Mouse (Mus musculus): ENCODE measurements around the gene Snrnp35.
A peak's percentile ranks its signal among the peaks of the same experiment; 100 is the strongest.

Snrnp35 gene

GRCm38 (mm10) chr5:124462297-124463025 lies 20.5 kb upstream of the Snrnp35 start:
- no peak for DNase-seq (ENCODE audit: extremely low spot score)

- no peak for DNase-seq (ENCODE audit: extremely low spot score)
Observed at GRCm38 (mm10) chr5:124463462-124463861, 19.5 kb upstream of the Snrnp35 start.

- no peak for DNase-seq (ENCODE audit: extremely low spot score)
Observed at GRCm38 (mm10) chr5:124464905-124465304, 18.0 kb upstream of the Snrnp35 start.

GRCm38 (mm10) chr5:124467766-124468165 lies 15.2 kb upstream of the Snrnp35 start:
- DNase-seq (ENCODE audit: extremely low spot score) = no peak

GRCm38 (mm10) chr5:124468365-124468764 lies 14.6 kb upstream of the Snrnp35 start:
- no peak for DNase-seq (ENCODE audit: extremely low spot score)

- DNase-seq (ENCODE audit: extremely low spot score) = no peak
Observed at GRCm38 (mm10) chr5:124469486-124469885, 13.4 kb upstream of the Snrnp35 start.

GRCm38 (mm10) chr5:124470591-124471171 lies 12.3 kb upstream of the Snrnp35 start:
- no peak for DNase-seq (ENCODE audit: extremely low spot score)

GRCm38 (mm10) chr5:124478873-124479204 lies 4.1 kb upstream of the Snrnp35 start:
- DNase-seq (ENCODE audit: extremely low spot score) = no peak

GRCm38 (mm10) chr5:124480119-124480518 lies 2.8 kb upstream of the Snrnp35 start:
- DNase-seq (ENCODE audit: extremely low spot score) = no peak

- no peak for DNase-seq (ENCODE audit: extremely low spot score)
Observed at GRCm38 (mm10) chr5:124481714-124482113, 1.2 kb upstream of the Snrnp35 start.

GRCm38 (mm10) chr5:124482436-124482965 lies 433 bp upstream of the Snrnp35 start:
- DNase-seq (ENCODE audit: extremely low spot score) = no peak

- no peak for DNase-seq (ENCODE audit: extremely low spot score)
Observed at GRCm38 (mm10) chr5:124483655-124484396, 892 bp downstream of the Snrnp35 start.

- DNase-seq (ENCODE audit: extremely low spot score) = no peak
Observed at GRCm38 (mm10) chr5:124485654-124486053, 2.7 kb downstream of the Snrnp35 start.

GRCm38 (mm10) chr5:124488885-124489284 lies 6.0 kb downstream of the Snrnp35 start:
- DNase-seq (ENCODE audit: extremely low spot score) = no peak

GRCm38 (mm10) chr5:124491732-124492131 lies 8.8 kb downstream of the Snrnp35 start:
- no peak for DNase-seq (ENCODE audit: extremely low spot score)

- DNase-seq (ENCODE audit: extremely low spot score) = no peak
Observed at GRCm38 (mm10) chr5:124492618-124493017, 9.7 kb downstream of the Snrnp35 start.

GRCm38 (mm10) chr5:124493455-124493854 lies 10.5 kb downstream of the Snrnp35 start:
- DNase-seq (ENCODE audit: extremely low spot score) = no peak

- DNase-seq (ENCODE audit: extremely low spot score) = no peak
Observed at GRCm38 (mm10) chr5:124495547-124495946, 12.6 kb downstream of the Snrnp35 start.

- DNase-seq (ENCODE audit: extremely low spot score) = no peak
Observed at GRCm38 (mm10) chr5:124496614-124497514, 13.9 kb downstream of the Snrnp35 start.

GRCm38 (mm10) chr5:124498221-124498876 lies 15.4 kb downstream of the Snrnp35 start:
- no peak for DNase-seq (ENCODE audit: extremely low spot score)

GRCm38 (mm10) chr5:124499001-124499400 lies 16.1 kb downstream of the Snrnp35 start:
- DNase-seq (ENCODE audit: extremely low spot score) = peak; percentile 53
